Mouse (Mus musculus): ENCODE measurements around the gene Trp53i11.

The Trp53i11 gene

DNA sequence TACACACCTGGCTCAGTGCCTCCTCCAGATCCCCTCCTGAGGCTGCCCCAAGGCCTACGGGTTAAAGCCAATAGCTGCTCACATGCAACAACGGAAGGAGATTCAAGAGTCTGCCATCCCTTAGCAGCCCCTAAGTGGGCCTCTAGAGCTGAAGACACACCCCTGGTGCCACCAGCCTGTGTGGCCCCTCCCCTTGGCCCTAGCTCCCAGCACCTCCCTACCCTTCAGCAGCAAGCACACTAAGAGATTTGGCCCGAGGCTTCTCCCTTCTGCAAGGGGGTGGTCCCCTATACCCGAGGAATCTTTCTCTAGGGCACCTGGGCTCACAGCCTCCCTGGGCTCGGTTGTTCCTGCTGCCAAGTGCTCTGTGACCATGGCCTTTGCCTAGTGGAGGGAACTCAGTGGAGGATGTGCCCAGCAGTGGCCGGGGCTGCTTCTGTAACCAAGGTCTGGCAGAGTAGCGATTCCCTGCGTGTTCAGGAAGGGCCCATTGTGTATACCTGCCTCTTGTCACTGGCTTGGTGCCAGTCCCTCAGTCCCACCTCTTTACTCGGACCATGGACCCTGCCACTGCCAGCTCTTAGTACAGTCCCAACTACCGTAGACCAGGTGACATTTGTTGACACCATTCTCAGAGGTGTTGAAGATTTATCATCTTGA is 13.5 kb downstream of the Trp53i11 start:
- no peak for DNase-seq

DNA sequence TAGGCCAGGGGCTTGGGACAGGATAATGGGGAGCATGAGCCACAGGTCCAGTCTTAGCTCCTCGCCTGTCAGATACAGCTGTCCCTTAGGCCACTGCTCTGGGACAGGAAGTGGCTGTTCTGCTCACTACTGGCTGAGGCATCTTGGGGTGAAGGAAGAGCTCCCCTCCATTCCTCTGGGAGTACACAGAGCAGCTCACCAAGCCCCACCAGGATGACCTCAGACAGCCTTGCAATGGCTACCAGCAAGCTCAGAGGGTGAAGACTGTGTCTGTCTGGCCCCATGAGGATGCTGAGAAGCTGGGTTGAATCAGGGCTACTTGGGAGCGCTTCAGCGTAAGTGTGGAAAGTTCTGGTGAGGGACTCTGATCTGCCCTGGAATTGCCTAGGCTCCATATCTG is 14.6 kb downstream of the Trp53i11 start:
- no peak for DNase-seq

DNA sequence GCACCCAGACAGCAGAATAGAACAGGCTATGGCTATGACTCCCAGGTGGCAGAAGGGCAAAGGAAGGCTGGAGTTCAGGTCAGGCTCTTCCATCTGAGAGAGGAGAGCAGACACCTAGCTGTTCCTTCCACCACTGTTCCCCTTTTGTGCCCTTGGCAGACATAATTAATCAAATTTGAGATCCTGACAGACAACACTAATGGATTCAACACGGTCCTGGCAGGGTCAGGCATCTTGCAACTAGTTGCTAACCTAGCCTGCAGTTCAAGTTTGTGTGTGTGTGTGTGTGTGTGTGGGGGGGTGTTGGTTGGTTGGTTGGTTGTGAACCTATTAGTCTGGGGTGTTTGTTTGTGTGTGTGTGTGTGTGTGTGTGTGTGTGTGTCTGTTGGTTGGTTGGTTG is 15.4 kb downstream of the Trp53i11 start:
- DNase-seq, result no peak

DNA sequence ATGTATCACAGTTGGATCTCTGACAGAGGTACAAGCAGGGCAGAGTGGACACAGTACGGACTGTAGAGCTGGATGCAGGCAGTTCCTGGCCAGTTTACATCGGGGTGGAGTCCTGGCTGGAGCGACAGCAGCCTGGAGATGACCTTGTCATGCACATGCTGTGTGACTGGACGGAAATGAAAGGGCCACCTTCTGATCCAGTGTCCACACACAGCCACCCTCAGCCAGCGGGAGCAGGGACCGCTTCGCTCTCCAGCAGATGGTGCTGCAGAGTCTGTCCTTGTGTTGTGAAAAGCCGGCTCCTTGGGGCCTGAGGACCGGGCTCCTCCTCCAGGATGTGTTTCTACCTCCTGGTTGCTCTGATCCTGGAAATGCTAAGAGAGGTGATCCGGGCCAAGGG is 16.3 kb downstream of the Trp53i11 start:
- DNase-seq, result peak; percentile 64

DNA sequence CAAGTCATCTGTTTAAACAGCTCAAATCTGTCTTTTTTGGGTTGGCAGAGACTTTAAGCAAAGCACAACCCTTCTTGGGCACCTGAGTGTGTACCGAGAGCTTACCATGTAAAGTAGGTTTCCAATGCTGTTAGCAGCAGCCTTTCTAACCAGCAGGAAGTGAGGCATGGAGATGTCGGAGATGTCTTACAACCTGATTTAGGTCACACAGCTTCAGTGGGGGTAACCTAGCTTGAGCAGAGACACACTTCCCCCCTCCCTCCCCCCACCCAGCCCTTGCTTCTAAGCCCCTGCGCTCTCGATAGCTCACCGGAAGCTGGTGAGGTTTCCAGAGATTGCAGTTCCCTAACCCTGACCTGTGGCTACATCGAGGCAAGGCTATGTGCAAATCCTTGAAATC is 17.2 kb downstream of the Trp53i11 start:
- DNase-seq, result no peak

DNA sequence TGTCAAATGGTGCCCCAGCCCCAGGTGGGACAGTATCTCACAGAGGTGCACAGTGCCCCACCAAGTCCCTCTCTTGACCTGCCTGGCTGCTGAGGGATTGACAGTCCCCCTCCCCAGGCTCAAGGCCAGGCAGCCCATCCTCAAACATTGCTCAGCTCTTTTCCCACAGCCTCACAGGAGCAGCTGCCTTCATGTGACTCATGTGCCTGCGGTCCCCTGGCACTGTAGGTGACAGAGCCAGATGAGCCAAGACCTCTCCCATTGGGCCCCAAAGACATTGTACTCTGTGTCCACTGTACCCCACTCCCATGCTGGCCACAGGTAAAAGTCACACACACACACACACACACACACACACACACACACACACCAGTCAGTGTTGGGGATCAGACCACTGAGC is 18.8 kb downstream of the Trp53i11 start:
- no peak for DNase-seq

DNA sequence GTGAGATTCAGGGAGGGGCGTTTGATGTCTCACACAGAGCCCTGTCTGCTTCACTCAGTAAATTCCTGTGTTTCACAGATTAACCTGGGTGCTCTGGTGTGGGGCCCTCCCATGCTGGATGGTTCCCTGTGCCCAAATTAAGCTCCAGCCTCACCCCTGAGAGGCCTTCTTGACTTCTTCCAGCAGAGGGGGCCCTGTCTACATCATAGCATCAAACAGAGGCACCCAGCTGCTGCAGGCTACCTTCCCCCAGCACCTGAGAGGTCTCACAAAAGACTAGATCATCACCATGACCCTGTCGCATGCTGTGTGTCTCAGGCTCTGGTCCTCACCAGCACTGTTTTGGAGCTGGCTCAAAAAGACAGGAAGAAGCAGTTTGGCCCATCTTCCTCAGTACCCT is 25.0 kb downstream of the Trp53i11 start:
- DNase-seq, result no peak

DNA sequence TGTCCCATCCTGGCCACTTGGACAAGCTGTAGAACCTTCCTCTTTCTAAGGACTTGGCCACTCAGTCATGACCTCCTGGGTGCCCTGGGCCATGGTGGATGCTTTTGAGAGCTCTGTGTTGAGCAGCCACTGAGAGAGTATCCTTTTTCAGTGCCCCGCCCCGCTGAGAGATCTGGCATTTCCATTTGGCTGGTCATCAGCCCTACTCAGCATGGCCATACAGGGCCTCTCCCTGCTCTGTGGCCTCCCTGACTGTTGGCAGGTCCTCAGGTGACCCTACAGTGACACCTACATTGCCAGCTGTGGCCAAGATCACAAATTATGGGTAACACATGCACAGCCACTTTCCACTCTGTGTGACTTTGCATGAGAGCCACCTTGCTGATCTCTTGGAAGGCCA is 25.5 kb downstream of the Trp53i11 start:
- no peak for DNase-seq

DNA sequence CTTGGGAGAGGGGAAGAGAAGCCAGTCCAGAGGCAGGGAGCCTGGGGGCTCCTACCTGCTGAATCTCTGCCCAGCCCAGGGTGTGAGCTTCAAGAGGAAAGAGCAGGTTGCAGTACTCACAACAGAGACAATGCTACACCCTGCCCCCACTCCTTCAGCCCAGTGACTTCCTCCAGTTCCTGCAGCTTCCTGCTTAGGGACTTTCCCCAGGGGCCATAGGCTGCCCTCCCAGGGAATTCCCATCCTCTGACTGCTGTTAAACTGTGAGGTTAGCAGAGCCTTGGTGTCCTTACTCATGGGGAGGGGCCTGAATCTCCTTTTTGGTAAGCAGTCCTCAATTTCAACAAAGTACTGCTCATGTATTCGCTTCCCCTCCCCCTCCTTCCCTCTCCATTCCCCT is 26.8 kb downstream of the Trp53i11 start:
- no peak for DNase-seq

DNA sequence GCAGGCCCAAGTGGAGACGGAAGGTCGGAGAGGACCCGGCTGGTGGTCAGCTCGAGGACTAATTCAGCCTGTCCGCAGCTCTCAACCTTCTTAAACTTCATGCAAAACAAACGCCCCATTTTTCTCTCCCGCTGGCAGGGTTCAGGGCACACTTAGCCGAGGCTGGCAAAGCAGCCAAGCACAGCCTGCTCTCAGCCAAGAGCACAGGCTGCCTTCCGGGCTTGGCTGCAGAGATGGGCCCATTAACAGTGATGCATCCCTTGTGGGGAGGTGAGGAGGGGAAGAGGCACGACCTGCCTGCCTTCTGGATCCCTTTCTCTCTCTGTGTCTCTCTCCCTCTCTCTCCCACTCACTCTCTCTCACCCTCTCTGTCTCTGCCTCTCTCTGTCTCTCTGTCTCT is 28.4 kb downstream of the Trp53i11 start:
- no peak for DNase-seq

DNA sequence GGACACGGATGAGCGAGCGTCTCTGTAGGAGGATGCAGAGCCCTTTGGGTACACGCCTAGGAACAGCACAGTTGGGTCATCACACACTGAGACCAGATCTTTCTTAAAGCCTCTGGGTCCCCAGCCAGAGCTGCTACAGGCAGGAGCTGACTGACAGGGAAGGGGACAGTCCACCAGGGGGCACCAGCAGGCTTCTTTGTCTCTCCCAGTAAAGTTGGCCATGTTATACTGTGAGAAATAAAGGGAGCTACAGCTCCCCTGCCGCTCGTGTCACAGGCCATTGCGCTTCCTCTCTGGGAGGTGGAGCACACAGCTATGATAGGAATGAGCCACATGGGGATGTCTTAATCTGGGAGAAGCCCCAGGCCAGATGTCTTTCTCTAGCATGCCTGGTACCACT is 29.7 kb downstream of the Trp53i11 start:
- DNase-seq, result peak; percentile 92

DNA sequence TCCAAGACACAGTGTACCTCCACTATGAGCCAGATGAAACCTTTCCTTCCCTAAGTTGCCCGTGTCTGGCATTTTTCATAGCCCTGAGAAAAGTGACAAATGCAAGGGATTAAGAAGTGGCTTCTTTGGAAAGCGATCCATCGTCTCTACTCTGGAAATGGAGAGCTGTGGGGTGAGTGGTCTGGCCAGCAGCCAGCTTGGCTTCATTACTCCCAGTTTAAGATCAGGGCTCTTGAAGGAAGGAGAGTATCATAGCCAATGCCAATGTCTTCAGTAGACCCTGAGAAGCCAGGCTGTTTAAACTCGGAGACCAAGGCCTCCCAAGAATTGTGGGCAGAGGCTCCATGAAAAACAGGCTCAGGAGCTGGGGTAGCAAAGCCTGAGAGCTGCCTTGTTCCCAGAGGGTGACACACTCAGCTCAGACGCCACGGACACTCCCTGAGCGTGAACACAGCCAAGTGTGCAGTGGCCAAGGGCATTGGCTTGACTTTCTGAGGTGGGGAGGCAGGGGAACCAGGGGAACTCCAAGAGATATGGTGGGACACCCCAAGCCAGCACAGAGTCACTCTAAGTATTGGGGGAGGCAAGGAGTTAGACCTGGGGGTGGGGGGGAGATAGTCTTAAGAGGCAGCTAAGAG is 31.1 kb downstream of the Trp53i11 start:
- DNase-seq, result no peak

DNA sequence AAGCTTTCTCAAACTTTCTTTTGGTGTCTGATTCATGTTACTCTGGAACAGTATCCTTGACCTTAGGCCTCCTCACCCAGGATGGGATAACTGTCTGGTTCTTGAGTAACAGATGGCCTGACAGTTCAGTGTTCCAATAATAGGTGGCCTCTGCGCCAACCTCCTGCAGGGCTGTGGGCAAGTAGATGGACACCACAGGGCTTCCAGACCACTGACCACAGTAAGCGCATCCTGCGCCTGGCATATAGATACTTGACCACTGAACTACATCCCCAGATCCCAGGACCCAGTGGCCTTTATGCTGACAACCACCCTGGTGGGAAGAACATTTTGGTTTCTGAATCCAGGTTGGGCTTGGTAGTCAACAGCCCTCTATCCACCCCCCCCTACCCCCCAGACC is 32.2 kb downstream of the Trp53i11 start:
- DNase-seq, result no peak

DNA sequence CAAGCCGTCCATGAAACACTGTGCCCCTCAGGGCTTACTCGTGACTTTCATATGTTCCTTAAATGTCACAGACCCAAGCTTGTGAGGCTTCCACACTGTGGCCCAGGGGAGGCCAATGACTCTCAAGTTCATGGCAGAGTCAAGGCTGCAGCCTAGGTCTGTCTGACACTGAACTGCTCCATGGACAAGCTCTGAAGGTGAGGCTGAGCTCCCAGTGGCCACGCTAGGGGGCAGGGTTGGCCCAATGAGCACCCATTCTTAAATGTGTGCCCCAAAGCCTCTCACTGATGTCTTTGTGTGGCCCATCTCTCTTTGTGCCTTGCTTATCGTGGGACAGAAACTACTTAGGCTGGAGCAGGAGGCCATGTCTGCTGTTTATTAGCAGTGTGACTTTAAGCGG is 33.1 kb downstream of the Trp53i11 start:
- DNase-seq, result no peak

DNA sequence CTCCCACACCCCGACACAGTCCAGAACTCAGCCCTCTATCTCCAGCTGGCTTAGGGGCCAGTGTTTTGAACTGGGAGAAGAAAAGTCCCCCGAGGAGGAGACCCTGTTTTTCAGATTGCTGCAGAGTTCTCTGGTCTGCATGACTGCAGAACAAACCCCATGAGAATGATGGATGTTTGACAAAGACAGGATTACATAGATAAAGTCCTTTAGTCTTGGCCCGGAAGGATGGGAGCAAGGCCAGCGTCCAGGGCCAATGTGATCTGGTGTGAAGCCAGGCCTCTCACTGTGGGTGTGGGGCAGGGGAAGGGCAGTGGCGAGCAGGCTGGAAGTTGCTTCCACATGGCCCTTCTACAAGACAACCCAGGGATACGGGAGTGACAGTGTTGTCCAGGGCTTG is 36.1 kb downstream of the Trp53i11 start:
- DNase-seq, result peak; percentile 37

DNA sequence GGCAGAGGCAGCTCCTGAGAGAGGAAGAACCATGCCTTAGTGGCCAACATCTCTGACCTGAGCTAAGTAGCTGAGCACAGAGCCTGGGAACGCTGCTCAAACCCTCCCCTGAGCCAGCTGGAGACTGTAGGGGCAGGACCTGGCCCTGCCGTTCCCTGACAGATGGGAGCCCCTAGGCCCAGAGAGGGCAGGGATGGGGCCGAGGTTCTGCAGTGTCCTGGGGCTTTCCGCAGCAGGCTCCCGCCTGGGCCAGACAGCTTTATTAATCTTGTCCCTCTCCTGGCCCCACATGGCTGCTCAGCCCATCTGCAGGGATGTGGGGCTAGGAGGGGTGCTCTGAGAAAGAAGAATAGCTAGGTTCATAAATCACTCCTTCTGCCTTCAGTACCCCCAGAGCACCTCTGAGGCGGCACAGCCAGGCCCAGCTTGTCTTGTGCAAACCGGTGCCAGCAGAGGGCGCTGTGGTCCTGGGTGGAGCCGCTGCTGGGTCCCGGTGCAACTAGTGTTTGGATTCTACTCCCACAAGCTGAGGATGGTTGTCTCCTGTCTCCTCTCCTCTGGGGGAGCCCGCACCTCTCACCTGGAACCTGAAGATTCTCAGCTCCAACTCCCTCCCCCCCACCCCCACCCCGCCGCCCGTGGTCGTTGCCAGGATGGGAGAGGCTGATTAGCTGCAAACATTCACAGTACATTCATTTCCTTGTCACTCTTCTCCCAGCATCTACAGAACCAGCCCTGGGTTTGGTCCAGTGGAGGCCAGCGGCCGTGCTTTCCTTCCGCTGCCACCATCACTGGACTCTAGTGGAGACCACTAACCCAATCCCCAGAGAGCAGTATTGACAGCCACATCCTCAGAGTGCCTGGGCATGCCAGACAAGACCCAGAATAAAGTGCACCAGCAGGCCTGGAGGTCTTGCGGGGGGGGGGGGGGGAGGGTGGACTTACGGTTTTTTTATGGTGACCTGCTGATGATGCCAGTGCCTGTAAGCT is 39.6 kb downstream of the Trp53i11 start:
- DNase-seq, result peak; percentile 91

DNA sequence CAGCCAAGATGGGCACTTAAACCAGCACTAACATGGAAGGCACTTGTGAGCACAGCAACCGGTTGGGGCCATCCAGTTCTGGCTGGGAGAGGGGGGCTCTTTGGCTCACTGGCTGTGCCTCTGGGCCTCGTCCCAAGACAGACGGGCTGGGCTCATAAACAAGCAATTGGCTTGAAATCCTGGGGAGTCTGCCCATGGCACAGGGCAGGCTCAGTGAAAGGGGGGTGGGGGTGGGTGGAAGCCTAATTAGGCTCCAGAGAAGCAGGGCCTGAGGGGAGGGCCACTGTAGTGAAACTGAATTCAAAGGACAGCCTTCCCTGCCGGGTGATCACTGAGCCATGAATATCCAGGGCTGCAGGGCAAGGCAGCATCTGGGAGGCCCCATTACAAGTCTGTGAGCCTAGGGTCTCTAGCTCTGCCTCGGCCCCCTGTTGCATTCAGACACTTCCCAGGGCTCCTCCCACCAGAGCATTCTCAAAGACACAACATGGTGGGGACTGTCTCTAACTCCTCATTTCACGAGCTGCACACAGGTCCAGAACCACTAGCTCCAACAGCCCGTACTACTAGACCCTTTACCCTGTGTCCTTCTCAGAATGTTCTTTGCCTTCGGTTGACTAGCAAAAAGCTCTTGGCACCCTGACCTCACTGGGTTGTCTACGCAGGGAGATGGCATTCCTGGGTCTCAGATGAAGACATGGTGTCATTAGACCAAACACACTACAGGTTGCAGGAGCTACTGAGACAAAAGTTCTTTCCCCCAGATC is 40.5 kb downstream of the Trp53i11 start:
- peak; percentile 46 for DNase-seq

DNA sequence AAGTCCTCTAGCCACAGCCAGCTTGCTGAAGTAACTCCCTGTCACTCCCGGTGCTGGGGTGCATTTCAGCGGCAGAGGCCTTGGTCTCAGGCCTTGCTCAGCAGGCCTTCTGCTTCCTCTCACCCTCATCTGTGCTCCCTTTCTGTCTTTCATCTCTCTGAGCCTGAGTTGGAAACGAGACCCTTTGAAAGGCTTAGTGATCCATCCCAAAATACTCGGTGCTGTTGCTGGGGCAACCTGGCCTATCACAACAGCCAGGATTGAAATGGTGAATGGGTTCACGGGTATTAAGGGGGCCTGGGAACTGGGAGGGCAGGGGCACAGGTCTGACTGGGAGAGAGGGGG is 41.1 kb downstream of the Trp53i11 start:
- DNase-seq, result no peak

DNA sequence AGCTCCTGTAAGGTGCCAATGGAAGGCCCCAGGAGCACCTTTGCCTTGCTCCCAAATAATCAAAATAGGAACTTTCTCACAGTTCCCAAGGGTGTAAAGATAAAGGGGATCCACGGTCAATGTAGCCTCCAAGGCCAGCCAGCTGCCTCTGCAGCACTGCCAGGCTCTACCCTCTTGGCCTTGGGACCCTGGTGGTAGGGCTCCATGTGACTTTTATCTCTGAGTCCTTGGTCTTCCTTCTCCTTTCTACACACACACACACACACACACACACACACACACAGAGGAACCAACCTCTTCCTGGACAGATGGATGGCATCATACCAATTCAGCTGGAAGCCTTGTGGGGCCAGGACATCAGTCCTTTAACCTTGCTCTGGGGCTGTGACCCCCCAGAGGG is 44.8 kb downstream of the Trp53i11 start:
- DNase-seq, result no peak

DNA sequence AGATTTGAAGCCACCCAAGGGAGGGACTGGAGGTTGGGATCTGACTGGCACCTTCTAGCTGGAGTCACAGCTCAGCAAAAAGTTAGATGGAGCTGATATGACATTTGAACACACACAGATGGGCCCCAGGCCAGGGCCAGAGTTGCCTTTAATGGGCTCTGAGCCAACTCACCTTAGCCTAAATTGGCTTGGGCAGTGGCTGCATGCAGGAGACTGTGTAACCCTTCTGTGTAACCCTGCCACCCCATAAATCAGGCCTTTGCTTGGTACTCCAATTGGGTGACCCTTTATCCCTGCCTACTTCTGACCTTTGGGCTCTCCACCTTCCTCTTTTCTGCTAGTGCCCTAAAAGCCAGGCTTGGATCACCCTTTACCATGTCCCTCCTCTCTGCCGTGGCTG is 49.7 kb downstream of the Trp53i11 start:
- DNase-seq, result no peak

DNA sequence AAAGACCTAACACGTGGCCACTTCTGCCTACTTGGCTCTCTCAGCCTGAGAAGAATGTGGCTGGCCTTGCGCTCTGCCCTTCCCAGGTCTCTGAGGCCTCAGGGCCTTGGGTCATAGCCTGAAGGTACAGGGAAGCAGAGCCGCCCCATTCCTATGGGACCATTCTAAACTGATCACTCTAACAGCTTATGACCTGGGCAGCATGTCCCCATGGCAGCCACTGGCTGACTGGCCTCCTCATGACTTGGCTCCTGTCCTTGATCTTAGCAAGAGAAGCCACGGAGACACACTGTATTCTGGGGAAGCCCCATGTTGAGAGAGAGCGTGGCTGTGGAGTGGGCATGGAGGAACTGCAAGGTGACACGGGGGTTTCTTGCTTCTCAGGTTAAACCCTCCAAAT is 51.5 kb downstream of the Trp53i11 start:
- DNase-seq, result no peak

DNA sequence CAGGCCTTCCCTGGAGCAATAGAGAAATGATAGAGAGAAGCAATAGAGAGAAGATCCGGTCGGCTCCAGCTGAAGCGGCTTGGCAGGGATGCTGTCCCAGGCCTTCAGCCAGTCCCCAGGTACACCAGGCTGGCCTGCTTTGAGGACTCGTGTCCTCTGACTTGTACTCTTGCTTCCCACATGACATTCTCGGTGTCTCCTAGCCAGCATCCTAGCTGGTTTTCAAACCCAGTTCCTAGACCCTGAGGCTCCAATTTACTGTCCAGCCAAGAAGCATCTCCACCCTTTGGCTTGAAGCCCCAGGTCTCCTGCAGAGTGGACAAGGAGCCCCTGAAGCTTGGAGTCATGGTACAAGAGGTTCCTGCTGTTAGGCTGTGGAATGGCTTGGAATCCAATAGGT is 54.8 kb downstream of the Trp53i11 start:
- no peak for DNase-seq

DNA sequence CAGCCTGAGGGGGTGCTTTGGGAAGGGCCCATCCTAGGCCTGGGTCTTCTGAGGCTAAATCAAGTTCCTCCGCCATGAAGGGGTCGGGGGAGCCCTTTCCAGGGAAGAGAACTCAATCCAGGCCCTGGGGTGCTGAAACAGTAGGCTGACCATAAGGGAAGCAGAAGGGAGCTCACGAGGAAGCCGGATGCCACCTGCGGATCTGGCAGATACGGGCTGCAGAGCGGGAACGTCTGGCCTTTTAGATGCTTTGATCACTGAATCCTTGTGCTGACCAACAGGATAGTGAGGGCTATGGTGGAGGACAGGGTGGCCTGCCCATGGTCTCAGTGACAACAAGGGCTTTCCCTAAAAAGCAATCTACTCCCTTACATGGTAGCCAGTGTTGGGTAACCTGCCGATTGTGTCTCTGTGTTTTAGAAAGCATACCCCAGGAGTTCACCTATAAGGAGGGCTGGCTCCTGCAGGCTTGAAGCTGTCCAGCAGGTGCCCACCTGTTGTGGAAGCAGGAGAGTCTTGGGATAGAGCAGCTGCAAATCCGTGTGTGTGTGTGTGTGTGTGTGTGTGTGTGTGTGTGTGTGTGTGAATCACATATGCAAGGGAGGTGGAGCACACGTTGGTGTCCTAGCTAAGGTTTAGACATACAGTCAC is 56.2 kb downstream of the Trp53i11 start:
- DNase-seq, result no peak
